Mouse (Mus musculus) megakaryocyte, adult 5-6 weeks (primary cell): Measurements from ENCODE around the gene Pofut1. TPM values are rescaled to one million over a fixed set of nuclear protein-coding genes. Genes with fewer than 3 reads are reported as not detected.
"Not testable (repeated sequence)": the region's sequence is repeated elsewhere in the genome, so short reads cannot be mapped to it uniquely, and the experiment has no call there.

Experiments used
- ATAC-seq: 2 replicates; pipeline ENCODE4 v1.8.0; 2016; ENCODE audit warnings: mild to moderate bottlenecking, inconsistent platforms; ENCODE audit not compliant: poor library complexity, severe bottlenecking
- total RNA-seq, 2 experiments: library from RNA; stranded (forward) in 1 of 2; stranded (reverse) in 1 of 2; fragments of 153-499, 151-499 nt in 1 of 2; fragments of 221-1000, 200-1000 nt in 1 of 2; gene quantifications; 2 replicates each; pipeline versions ENCODE4 v1.2.3 to v1.2.4; 2015 to 2017

Gene Pofut1
- total RNA-seq, 2 experiments from 2014 or later: 6.2 to 12.2 TPM

GRCm38 (mm10) chr2:153238406-153238805 is 2.9 kb upstream of the Pofut1 start:
- ATAC-seq: no peak

DNA sequence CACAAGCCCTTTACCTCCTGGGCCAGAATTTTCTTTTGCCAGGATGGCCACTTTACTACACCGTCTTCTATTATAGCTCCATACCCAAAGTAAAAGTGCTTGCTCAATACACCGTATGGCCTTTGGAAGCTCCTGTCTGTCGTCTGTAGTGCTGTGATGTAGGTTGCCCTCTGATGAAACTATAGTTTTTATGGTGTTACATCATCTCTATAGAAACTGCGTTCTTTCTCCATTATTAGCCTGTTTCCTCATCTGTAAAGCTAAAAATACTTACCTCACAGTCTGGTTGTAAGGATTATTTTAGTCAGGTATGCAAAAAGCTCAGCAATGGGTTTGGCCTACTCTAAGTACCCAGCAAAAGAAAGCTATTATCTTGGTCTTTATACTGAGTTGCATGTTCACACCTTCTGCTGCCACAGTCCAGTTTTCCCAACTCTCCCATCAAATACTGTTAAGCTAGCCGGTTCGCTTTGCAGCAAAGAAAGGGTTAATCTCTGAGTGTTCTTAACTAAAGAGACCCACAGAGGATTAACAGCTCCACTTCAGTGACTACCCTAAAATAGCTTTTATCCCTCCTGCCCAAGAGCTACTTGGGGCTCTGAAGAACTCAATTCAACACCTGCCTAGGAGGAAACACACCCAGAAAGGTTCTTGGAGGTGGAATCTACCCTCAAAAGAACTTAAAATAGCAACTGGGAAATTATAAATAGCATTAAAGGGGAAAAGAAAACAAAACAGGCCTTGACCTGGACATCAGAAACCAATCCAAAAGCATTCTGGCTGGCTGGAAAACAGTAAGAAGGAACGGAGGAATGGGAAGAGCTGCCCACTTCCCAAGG is 2.1 kb upstream of the Pofut1 start:
- ATAC-seq: peak; percentile 51

- no peak for ATAC-seq
Observed at GRCm38 (mm10) chr2:153239860-153240480, 1.4 kb upstream of the Pofut1 start.

GRCm38 (mm10) chr2:153240701-153241235 is 565 bp upstream of the Pofut1 start:
- 0 out of 2 replicates have a peak, but pooled peaks have one; percentile 10 for ATAC-seq

GRCm38 (mm10) chr2:153242156-153242555 is 823 bp downstream of the Pofut1 start:
- no peak for ATAC-seq

DNA sequence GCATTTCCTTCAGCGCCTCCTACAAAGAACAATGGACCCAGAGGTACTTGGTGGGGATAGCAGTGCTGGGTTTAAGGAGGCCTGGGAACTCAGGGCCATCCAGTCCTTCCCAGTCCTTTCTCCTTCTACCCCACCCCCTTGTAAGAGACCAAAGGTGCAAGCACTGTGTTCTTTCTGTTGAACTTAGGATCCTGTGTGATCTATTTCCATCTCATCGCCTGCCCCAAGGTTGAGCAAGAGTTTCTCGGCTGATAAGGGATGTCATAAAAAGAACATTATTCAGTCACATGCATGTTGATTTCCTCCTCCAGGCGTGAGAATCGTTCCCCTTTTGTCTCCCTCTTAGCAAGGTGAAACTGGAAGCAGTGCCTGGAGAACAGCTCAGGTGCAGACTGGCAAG is 8.4 kb downstream of the Pofut1 start:
- no peak for ATAC-seq

DNA sequence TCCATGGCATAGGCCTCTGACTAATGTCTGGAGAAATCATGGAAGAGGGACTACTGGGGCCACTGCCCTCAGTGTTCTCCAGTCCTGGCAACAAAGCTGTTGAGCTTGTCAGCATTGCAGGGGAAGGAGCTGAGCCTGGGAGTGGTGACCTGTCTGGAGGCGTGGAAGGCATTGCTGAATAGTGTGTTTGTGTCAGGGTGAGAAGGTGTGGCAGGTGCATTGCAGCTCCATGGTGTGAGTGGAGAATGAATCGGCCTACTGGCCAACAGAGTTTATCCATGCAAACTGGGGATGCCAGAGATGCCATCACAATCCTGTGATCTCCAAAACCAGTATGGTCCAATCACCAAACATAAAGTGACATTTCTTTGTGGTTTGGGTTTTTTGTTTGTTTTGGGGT is 15.3 kb downstream of the Pofut1 start:
- ATAC-seq: no peak

- peak; percentile 86 for ATAC-seq
Observed at GRCm38 (mm10) chr2:153259030-153259863, 17.9 kb downstream of the Pofut1 start.

DNA sequence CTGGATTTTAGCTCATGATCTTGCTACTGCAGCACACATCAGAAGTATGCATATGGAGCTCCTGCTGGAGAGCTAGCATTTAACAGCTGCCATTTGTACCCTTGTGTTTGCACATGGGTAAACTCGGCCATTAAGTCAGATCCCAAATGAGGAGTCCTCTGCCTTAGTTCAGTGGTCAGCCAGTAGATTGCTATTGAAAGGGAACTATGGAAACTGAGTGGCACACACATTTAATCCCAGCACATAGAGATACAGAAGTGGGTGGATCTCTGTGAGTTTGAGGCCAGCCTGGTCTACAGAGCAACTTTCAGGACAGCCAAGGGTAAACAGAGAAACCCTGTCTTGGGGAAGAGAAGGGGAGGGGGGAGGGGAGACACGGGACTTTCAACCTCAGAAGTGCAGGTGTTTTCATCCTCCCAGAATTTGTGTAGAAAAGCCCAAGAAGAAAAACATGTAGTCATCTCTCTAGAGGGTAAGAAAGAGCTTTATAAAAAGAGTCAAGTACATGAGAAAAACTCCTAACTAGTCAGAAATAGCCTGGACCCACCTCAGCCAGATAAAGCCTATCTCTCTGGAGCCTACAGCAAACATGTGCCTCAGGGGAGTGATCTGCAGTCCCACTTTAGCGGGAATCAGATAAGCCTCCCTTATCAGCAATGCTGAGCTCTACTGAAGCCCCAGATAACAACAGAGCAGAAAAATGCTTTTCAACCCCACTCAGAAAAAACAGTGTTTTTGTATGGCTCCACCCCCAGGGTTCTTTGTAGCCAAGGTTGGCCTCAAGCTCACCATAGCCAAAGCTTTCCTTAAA is 18.7 kb downstream of the Pofut1 start:
- peak; percentile 19; the same call in 1 of the 2 replicates for ATAC-seq

GRCm38 (mm10) chr2:153263053-153263452 is 21.7 kb downstream of the Pofut1 start:
- peak; percentile 67 for ATAC-seq

DNA sequence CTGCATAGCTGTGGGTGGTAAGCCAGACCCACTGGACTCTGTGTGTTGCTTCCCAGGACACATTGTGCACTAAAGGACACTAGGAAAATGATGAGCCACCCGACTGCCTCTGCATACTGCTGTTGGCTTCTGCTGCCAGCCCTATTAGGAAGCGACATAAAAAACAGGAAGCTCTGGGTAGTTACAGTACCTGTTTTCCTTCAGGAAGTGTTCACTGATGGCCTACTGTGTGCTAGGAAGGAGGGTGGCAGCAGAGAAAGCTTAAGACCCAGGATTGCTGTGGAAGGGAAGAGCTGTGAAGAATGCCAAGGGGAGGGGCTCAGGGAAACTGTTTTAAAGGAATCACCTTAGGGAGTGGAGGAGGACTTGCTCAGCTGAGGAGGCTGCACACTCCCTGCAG is 26.0 kb downstream of the Pofut1 start:
- ATAC-seq: peak; percentile 61

DNA sequence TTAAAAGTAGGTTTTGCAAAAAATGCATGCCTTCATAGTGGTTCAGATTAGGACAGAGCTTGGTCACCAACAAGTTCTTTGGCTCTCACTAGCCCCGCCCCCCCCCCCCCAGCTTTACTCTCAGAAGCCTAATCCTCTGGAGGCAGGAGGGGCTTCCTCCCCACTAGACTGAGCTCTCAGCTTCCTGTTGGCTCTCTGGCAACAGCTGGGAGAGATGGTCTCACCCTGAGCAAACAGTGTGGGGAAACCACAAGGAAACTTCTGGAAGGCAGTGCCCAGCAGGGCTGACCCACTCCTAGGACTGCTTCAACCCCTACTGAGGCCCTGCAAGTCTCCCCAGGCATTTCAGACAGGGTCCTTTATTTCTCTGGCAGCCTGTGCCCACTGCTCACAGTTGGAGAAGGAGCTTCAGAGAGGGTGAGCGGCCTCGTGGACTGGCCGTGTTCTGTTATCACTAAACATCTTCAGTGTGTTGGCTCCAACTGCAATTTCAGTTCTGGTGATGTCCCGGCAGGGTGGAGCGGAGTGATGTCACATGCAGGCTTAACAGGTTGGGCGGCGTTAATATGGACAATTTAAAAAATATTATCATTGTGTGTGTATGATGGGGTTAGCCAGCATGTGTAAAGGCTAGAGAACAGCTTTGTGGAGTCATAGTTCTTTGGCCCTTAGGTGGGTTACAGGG is 29.0 kb downstream of the Pofut1 start:
- peak; percentile 38 for ATAC-seq

GRCm38 (mm10) chr2:153274200-153274918 is 33.0 kb downstream of the Pofut1 start:
- ATAC-seq: not testable (repeated sequence)

DNA sequence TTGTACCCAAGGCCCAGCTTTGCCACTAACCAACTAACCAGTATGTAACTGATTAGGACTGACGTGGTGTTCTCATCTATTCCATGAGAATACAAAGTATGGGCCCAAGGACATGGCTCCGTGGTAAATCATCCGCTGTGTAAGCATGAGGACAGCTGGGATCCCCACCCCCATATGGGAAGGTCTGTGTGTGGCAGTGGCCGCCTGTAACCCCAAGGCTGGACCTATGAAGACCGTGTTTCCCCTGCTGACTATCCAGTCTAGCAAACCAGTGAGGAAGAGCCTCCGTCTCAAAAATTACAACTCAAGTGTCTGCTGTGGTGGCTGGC is 33.5 kb downstream of the Pofut1 start:
- no peak for ATAC-seq

DNA sequence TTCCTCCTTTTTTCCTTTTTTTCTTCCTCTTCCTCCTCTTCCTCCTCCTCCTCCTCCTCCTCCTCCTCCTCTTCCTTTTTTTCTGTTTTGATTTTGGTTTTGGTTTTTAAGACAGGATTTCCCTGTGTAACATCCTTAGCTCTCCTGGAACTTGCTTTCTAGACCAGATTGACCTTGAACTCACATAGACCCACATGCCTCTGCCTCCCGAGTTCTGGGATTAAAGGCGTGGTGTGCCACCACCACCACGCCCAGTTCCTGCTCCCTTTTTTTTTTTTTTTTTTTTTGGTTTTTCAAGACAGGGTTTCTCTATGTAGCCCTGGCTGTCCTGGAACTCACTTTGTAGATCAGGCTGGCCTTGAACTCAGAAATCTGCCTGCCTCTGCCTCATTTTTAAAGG is 34.2 kb downstream of the Pofut1 start:
- not testable (repeated sequence) for ATAC-seq

- ATAC-seq: no peak
Observed at GRCm38 (mm10) chr2:153276440-153276839, 35.1 kb downstream of the Pofut1 start.

DNA sequence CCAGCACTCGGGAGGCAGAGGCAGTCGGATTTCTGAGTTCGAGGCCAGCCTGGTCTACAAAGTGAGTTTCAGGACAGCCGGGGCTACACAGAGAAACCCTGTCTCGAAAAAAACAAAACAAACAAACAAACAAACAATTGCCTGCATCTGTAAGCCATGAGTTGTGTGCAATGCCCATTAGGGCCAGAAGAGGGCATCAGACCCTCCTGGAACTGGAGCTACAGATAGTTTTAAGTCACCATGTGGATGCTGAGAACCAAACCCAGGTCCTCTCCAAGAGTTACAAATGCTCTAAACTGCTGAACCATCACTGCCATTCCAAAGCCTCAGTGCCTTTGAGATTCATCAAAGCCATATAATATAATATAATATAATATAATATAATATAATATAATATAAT is 35.5 kb downstream of the Pofut1 start:
- ATAC-seq: not testable (repeated sequence)

DNA sequence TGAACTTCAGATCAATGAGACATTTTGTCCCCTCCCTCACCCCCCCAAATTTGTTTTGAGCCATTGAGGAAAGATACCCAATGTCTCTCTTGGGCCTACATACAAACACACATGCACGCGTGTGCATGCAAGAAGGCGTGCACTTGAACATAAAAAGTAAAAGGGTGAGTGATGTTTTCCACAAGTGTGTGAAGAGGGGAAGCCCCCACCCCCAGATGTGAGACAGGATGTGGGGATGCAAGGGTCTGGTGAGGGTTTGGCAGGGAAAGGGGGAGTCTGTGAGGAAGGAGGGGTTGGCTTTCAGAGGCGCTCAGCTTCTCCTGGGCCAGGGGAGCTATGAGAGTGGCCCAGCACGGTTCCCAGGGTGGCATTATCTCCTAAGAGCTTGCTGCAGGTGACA is 37.0 kb downstream of the Pofut1 start:
- ATAC-seq: no peak

DNA sequence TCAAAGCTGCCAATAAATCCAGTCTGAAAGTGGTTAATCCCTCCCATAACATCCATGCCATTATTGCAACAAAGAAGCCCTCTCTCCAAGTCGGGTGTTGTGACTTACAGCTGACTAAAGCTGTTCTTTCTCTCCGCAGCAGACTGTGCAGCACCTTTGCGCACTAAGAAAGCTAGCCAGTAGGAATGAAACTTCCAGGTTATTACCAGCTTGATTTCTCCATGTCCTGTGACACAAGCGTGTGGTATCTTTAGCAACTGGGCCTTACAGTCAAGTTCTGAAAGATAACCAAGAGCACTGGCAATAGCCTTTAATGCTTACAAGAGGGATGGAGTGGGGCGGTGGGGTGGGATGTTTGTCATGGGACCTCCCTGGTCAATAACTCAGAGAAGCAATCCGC is 42.6 kb downstream of the Pofut1 start:
- ATAC-seq: peak; percentile 58
